Mouse (Mus musculus) liver, embryonic 18 days (tissue): ENCODE data around the gene Frmd5. TPM values are rescaled to one million over a fixed set of nuclear protein-coding genes. Genes with fewer than 3 reads are reported as not detected.

Source experiments
- polyA plus RNA-seq: library from polyadenylated mRNA; depleted of rRNA; stranded (reverse); fragments of >200 nt; gene quantifications from 2 replicates; pipeline ENCODE4 v1.2.3, GENCODE M21; 2012; rRNA removed

Frmd5 gene
- polyA plus RNA-seq, result 0.05 and 0.08 TPM in 2 replicates

GRCm38 (mm10) chr2:121806959-121807653 lies at the start of gene Frmd5:
Frmd5 (minus strand) TSS chr2:121807087.

GRCm38 (mm10) chr2:121505942-121506882 lies 300.7 kb downstream of the Frmd5 start, which contains the start of the genes Mfap1a and Wdr76:
Mfap1a (minus strand) TSS chr2:121506665.
Wdr76 (plus strand) TSS chr2:121506723.

Other genes starting within 250 kb of the Frmd5 start
- 3.7 and 4.0 TPM in 2 replicates for gene Casc4, start 59.9 kb upstream of the Frmd5 start, polyA plus RNA-seq
- gene Ctdspl2, start 148.9 kb upstream of the Frmd5 start, polyA plus RNA-seq, result 5.8 and 6.3 TPM in 2 replicates
- 0.02 and 0.06 TPM in 2 replicates for gene Mageb3, start 149.0 kb upstream of the Frmd5 start, polyA plus RNA-seq
- gene Eif3j1, start 221.5 kb upstream of the Frmd5 start, polyA plus RNA-seq, result 10.2 and 10.8 TPM in 2 replicates